Mouse (Mus musculus): ENCODE data around the gene Tdrd7.

GRCm38 (mm10) chr4:46064263-46064662 is 99.1 kb downstream of the Tdrd7 start:
- TF ChIP-seq CTCF (IDR thresholded peaks at IDR 0.05) = no peak
- TF ChIP-seq POLR2A (IDR thresholded peaks at IDR 0.05; ENCODE audit: insufficient read depth, low read depth, low read length) = 0 out of 2 replicates have a peak, but pooled peaks have one; percentile 31

Data from heart, adult 2 months (tissue).